Mouse (Mus musculus) layer of hippocampus, adult 18-20 months (tissue): ENCODE results near the gene Defb18. TPM values are rescaled to one million over a fixed set of nuclear protein-coding genes. Genes with fewer than 3 reads are reported as not detected.
"Not testable (repeated sequence)": the region's sequence is repeated elsewhere in the genome, so short reads cannot be mapped to it uniquely, and the experiment has no call there.

Experiments
- DNase-seq, 2 experiments: peaks; one replicate each; pipeline ENCODE4 v3.0.0; 2022; ENCODE audit warnings: low spot score in 2 of 2
- long read RNA-seq: library from polyadenylated mRNA; stranded (forward); transcript quantifications from one replicate; pipeline ENCODE4 v2.0.0, GENCODE M21; 2021
- total RNA-seq, 2 experiments: library from RNA; stranded (reverse); gene quantifications; 2 replicates each; pipeline ENCODE4 v1.2.3; 2021

The Defb18 gene
- not detected for total RNA-seq
- long read RNA-seq = 0 reads

DNA sequence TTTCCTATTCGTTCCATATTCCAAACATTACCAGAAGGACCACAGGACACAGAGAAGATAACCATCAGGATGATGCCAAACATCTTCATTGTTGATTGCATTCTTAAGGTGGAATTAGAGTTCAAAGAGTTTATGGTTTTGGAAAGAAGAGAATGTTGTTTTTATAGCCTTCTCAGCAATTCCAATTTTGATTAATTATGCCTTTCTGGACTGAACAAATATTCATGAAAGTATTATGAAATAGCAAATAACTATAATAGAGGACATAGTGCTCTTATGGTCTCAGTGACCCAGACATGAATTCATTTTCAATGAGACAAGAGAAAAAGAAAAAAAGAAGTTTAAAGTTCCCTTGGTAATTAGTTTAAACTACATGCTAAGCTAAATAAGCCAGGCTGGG is at the start of gene Defb18:
Gene Defb18, minus strand, starts transcription at position 101 of the 400 bp plus-strand sequence.
- DNase-seq = no peak

DNA sequence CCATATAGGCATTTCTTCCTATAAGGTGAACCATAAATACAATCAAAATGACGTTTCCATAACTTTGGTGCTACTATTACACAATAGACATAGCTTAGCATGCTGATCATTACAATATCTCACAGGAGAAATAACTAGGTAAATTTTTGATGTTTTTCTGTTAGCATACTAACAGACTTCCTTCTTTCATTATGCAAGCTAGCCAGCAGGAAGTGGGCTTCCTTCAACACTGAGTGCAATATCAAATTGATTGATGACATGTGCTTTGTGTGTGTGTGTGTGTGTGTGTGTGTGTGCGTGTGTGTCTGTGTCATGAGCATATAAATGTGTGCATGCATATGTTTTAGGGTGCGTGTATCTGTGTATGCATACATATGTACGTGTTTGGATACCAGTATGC is 33.9 kb upstream of the Defb18 start:
- no peak for DNase-seq

DNA sequence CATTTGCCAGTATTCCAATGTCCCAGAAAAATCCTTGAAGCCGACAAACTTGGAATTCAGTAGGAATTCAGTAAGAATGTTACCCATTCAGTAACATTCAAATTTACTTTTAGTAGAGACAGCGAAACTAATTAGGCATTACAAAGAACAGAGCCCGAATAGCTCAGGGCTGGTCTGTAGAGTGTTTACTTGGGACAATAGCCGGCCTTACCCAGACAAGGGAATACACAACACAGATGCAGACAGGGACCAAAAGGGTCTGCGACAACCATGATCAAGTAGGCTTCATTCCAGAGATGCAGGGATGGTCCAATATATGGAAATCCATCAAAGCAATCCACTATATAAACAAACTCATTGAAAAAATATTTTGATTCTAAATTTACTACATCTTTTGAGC is 31.6 kb upstream of the Defb18 start:
- DNase-seq = no peak

DNA sequence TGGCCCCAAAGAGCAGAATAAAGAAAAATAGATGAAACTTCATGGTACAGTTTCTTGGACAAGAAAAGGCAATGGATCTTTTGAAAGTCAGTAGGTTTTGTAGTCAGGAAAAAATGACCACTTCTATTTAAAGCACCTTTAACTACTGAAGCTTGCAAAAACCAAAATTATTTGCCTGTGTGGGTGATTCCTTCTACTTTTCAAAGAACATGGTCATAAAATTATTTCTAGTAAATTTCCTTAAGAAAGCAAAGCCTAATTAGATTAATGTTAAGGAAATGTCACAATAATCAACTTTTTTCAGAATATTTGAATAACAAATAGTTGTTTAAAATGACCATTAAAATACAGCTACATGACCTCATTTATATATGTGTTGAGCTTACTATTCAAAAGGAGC is 27.8 kb upstream of the Defb18 start, which contains the start of gene Defb41:
Gene Defb41, minus strand, starts transcription at position 101 of the 400 bp plus-strand sequence.
- DNase-seq = no peak

DNA sequence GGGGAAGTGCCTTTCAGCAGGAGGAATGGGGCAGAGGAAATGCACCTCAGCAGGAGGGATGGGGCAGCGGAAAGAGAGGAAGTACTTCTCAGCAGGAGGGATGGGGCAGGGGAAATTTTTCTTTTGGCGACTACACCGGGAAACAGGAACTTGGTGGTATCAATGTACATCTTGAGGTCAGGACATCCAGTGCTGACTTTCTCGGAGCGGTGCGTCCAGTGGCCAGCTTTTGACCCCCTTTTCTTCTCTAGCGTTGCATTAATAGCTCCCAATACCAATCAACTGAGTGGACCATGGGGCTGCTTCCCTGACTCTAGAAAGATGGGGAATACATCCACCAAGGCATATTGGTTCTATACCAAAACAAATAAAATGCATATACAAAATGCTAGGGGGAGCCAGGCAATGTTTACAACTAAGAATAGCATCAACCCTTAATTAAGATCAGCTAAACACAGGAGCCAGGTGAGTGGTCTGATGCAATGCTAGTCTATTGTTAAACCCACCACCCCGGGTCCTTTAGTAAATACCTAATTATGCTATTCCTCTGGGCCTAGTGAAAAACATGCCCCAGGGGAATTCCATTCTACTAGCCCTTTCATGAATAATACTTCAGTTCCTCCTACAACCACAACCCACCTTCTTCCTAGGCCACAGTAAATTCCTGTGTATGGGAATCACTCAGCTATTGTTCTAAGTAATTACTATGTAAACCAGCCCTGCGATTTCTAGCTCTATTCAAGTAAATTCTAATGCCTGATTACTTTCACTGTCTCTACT is 8.7 kb upstream of the Defb18 start:
- not testable (repeated sequence) for DNase-seq

DNA sequence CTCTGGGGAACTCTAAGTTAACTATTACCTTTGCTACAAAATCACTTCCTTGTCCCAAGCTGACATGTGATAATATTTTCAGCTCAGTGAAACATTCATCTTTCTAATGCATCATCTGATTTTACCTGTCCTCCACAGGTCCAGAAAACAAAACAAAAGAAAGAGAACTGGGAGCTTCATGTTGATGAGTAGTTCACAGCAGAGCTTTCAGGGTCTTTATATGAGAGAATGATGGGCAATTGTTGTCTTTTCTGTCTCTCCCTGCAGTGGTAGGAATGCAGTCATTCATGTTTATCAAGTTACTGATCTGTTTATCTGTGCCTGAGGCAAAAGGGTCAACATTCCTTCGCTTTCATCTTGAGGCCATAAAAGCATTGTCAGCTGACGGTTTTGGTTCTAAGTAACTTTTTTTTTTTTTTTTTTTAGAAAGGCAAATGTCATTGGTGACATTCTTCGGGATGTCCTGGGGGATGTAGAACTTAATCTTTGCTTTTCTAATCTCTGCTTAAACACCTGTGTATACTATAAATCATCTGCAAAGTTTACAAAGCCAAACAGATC is 13.8 kb downstream of the Defb18 start:
- no peak for DNase-seq

DNA sequence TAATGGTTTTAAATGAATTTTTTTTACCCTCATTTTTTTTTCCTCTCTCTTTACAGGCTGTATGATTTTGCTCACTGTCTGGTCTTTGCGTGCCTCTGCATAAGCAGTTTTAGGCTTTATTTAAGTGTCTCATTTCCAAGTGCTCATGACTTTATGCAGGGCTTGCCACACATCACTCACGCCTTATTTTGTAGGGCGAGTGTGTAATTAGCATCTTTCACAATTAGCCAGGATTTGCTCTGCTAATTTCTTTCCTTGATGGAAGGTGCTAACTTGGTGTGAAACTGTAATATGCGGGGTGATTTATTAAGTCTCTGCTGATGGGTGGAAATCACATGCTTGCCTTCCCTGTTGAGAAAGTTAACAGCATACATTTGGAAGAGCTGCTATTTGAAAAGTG is 45.5 kb downstream of the Defb18 start:
- no peak for DNase-seq

DNA sequence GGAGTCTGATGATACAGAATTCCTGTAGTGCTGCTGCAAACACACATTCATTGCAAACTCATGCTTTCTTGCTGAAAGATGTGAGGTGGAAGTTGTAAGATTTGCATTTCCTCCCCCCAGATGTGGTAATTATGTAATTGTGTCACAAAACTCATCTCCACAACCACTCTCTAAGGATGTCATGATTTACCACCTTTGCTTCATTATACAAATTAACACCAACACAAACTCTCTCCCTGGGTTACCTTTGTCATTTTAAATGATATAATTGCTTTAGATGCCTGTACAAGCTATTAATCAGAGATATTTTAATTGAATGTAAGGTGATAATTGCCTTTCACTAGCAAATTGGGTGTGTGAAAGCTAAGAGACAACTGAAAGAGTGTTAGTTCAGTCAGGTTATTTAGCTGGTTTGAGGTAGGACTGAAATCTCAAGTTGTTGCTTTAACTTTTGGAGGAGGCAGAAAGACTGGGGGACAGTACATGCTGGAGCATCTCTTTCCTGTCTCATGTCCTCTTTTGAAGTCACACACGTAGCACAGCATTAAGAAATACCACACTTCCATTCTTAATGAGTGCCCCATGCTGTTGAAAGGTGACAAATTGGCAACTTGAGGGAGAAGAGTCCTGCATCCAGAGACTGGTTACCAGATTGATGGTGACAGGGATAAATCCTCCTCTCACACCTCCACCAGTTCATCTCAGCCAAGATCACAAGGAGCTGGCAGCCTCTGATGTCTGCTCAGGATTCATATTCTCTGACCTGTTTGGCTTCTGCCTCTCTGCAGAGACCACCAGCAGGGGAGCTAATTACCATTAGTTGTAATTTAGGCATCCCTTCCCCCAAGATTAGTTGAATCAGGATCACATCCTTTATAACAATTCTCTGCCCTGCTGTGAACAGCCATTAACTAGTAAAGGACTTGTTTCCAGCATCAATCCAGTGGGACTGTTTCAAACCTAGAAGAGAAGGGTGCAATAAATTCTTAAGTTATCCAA is 46.2 kb downstream of the Defb18 start:
- DNase-seq = no peak

Other genes starting within 250 kb of the Defb18 start
- gene Crisp4, start 91.5 kb downstream of the Defb18 start, total RNA-seq = not detected
- gene Defb41, start 27.7 kb upstream of the Defb18 start, total RNA-seq = not detected